Mouse (Mus musculus): ENCODE measurements around the gene Adcy6.
"Not testable (repeated sequence)": the region's sequence is repeated elsewhere in the genome, so short reads cannot be mapped to it uniquely, and the experiment has no call there.

- TF ChIP-seq CTCF, POLR2A (IDR thresholded peaks at IDR 0.05; ENCODE audit: extremely low read depth, insufficient read depth, low read length): not testable (repeated sequence)
Observed at GRCm38 (mm10) chr15:98586141-98586540, 23.7 kb downstream of the Adcy6 start.

Measured in cortical plate, adult 2 months (tissue).